Mouse (Mus musculus): ENCODE measurements around the gene Pgs1. TPM values are rescaled to one million over a fixed set of nuclear protein-coding genes. Genes with fewer than 3 reads are reported as not detected.

Gene Pgs1
- polyA plus RNA-seq, 1 experiment: 89.1 TPM

DNA sequence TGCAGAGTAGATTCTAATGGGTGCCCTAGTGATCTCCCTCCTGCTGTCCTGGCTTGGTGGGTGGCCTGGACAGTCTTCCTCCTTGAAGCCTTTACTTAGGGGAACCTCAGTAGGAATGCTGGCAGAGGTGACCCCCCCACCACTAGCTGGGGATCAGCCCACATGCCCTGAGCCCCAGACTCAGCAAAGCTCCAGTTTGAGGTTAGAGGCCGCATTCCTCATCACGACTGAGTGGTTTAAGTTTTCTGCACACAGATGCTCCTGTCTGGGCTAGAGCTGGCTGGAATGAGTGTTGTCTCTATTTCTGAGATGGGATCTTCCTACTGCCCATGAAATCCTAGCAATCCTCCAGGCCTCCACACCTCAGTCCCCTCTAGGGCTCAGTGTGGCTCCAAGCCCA, 38.0 kb downstream of the Pgs1 start:
- TF ChIP-seq CTCF (IDR thresholded peaks at IDR 0.05; ENCODE audit: borderline replicate concordance, control insufficient read depth, extremely low read depth, insufficient read depth, low read length, poor library complexity): no peak
- no peaks in the 10 kb centered on the region for H3K4me1 ChIP-seq (replicated peaks; ENCODE audit: control insufficient read depth, insufficient read depth, low read length)
- H3K36me3 ChIP-seq (ENCODE audit: control insufficient read depth, insufficient read depth, low read length): peaks cover 35% of the 10 kb centered on the region
- H3K4me3 ChIP-seq (ENCODE audit: control insufficient read depth, insufficient read depth, low read length): no peak overlapping the region
- no peaks in the 10 kb centered on the region for H3K27me3 ChIP-seq (ENCODE audit: control insufficient read depth, insufficient read depth, low read length)
- DNase-seq: no peak
- 95% methylated on average over 2 of the region's 2 CpGs for WGBS
- no peak overlapping the region for H3K27ac ChIP-seq (ENCODE audit: control insufficient read depth, insufficient read depth, low read length)

DNA sequence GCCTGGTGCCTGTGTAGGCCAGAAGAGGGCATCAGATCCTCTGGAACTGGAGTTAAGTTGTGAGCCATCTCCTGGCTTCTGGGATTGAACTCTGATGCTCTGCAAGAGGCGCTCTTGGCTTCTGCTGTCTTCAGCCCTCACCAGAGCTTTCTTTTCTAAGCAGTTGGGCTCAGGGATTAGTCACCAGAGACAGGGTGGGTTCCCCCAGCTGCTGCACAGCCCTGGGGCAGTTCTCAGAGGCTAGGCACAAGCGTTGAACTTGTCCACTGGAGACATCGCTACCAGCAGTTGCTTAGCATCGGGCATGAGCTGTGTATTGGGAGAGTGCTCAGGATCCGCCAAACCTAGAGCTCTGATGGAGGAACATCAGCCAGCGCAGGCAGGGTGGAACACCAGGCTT, 43.1 kb downstream of the Pgs1 start:
- no peak for TF ChIP-seq CTCF (IDR thresholded peaks at IDR 0.05; ENCODE audit: borderline replicate concordance, control insufficient read depth, extremely low read depth, insufficient read depth, low read length, poor library complexity)
- TF ChIP-seq POLR2A (IDR thresholded peaks at IDR 0.05; ENCODE audit: control insufficient read depth, extremely low read depth, insufficient read depth, low read length, poor library complexity): no peak
- DNase-seq: no peak
- Histone ChIP-seq H3K27ac (ENCODE audit: control insufficient read depth, insufficient read depth, low read length) (no peak overlapping the region), H3K4me3 (ENCODE audit: control insufficient read depth, insufficient read depth, low read length) (no peak overlapping the region), H3K36me3 (ENCODE audit: control insufficient read depth, insufficient read depth, low read length) (peaks cover 16% of the 10 kb centered on the region), H3K4me1 (replicated peaks; ENCODE audit: control insufficient read depth, insufficient read depth, low read length) (no peaks in the 10 kb centered on the region), H3K27me3 (ENCODE audit: control insufficient read depth, insufficient read depth, low read length) (no peaks in the 10 kb centered on the region)
- 98% methylated on average over 6 of the region's 6 CpGs for WGBS

DNA sequence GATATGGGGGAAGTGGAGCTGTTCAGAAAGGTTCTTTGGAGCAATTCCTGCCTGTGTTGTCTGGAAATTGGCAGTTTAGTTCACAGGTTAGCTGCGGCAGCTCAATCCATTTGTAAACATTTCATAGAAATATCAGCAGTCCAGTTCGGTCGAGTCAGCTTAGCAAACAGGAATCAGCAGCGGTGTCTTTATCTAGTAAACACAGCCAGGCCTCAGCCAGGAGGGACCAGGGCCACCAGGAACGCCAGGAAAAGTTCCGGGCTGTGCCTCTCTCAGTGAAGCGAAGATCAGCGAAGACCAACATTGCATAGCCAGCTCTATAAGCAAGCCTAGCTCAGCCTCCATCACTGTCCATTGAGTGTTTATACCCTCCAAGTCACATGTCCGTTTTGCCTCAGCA, 45.0 kb downstream of the Pgs1 start:
- 98% methylated on average over 9 of the region's 9 CpGs for WGBS
- no peak overlapping the region for H3K27ac ChIP-seq (ENCODE audit: control insufficient read depth, insufficient read depth, low read length)
- 0 out of 2 replicates have a peak, but pooled peaks cover 4% of the 10 kb centered on the region for H3K36me3 ChIP-seq (ENCODE audit: control insufficient read depth, insufficient read depth, low read length)
- TF ChIP-seq CTCF (IDR thresholded peaks at IDR 0.05; ENCODE audit: borderline replicate concordance, control insufficient read depth, extremely low read depth, insufficient read depth, low read length, poor library complexity): no peak
- no peak for TF ChIP-seq POLR2A (IDR thresholded peaks at IDR 0.05; ENCODE audit: control insufficient read depth, extremely low read depth, insufficient read depth, low read length, poor library complexity)
- no peaks in the 10 kb centered on the region; the same call in 1 of the 2 replicates for H3K4me1 ChIP-seq (replicated peaks; ENCODE audit: control insufficient read depth, insufficient read depth, low read length)
- no peak for DNase-seq
- H3K27me3 ChIP-seq (ENCODE audit: control insufficient read depth, insufficient read depth, low read length): no peaks in the 10 kb centered on the region
- H3K4me3 ChIP-seq (ENCODE audit: control insufficient read depth, insufficient read depth, low read length): no peak overlapping the region

DNA sequence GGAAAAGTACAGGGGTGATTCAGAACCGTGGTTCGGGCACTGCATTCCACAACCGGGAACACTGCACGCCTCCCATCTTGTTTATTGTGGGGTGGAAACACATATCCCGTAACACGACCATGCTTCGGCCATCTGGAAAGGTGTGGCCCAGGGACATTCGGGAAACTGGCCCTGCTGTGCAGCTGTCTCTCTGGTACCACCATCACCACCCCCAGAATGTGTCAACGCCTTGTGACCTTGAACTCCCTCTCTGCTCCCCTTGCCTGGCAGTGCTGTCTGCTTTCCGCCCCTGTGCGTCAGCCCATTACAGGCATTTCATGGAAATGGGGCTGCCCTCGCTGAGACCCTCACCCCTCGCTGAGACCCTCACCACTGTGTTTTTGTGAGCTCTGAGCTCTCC, 48.3 kb downstream of the Pgs1 start:
- Histone ChIP-seq H3K27ac (ENCODE audit: control insufficient read depth, insufficient read depth, low read length) (no peak overlapping the region), H3K4me1 (replicated peaks; ENCODE audit: control insufficient read depth, insufficient read depth, low read length) (no peaks in the 10 kb centered on the region; the same call in 1 of the 2 replicates), H3K27me3 (ENCODE audit: control insufficient read depth, insufficient read depth, low read length) (no peaks in the 10 kb centered on the region), H3K36me3 (ENCODE audit: control insufficient read depth, insufficient read depth, low read length) (no peaks in the 10 kb centered on the region), H3K4me3 (ENCODE audit: control insufficient read depth, insufficient read depth, low read length) (no peak overlapping the region)
- 91% methylated on average over 13 of the region's 13 CpGs for WGBS
- TF ChIP-seq CTCF (IDR thresholded peaks at IDR 0.05; ENCODE audit: borderline replicate concordance, control insufficient read depth, extremely low read depth, insufficient read depth, low read length, poor library complexity) (no peak), POLR2A (IDR thresholded peaks at IDR 0.05; ENCODE audit: control insufficient read depth, extremely low read depth, insufficient read depth, low read length, poor library complexity) (no peak)
- DNase-seq: no peak

GRCm38 (mm10) chr11:118035068-118035467, 49.0 kb downstream of the Pgs1 start:
- no peaks in the 10 kb centered on the region for H3K27me3 ChIP-seq (ENCODE audit: control insufficient read depth, insufficient read depth, low read length)
- DNase-seq: no peak
- H3K36me3 ChIP-seq (ENCODE audit: control insufficient read depth, insufficient read depth, low read length): no peaks in the 10 kb centered on the region
- H3K27ac ChIP-seq (ENCODE audit: control insufficient read depth, insufficient read depth, low read length): no peak overlapping the region
- TF ChIP-seq CTCF (IDR thresholded peaks at IDR 0.05; ENCODE audit: borderline replicate concordance, control insufficient read depth, extremely low read depth, insufficient read depth, low read length, poor library complexity): no peak
- H3K4me1 ChIP-seq (replicated peaks; ENCODE audit: control insufficient read depth, insufficient read depth, low read length): no peaks in the 10 kb centered on the region; the same call in 1 of the 2 replicates
- H3K4me3 ChIP-seq (ENCODE audit: control insufficient read depth, insufficient read depth, low read length): no peak overlapping the region
- 68% methylated on average over 9 of the region's 9 CpGs for WGBS

DNA sequence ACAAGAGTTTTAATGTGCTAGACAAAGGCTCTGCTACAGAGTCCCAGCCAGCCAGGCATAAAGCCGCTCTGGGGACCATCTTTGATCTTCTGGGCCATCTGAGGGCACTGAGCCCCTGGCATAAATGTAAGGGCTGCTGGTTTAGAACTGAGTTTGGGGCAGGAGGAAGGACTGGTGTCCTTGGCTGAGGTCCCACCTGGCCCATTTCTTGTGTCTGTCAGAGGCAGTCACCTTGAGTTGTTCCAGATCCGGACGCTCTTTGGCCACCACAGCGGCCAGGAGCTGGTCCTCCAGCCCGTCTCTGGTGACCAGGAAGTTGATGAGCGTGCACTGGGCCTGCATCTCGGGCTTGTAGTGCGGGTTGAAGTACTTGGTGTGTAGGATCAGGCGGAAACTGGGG, 56.7 kb downstream of the Pgs1 start:
- TF ChIP-seq CTCF (IDR thresholded peaks at IDR 0.05; ENCODE audit: borderline replicate concordance, control insufficient read depth, extremely low read depth, insufficient read depth, low read length, poor library complexity): no peak
- TF ChIP-seq POLR2A (IDR thresholded peaks at IDR 0.05; ENCODE audit: control insufficient read depth, extremely low read depth, insufficient read depth, low read length, poor library complexity): no peak
- 96% methylated on average over 9 of the region's 9 CpGs for WGBS
- H3K4me3 ChIP-seq (ENCODE audit: control insufficient read depth, insufficient read depth, low read length): no peak overlapping the region

GRCm38 (mm10) chr11:118043293-118043907, 57.3 kb downstream of the Pgs1 start:
- no peak for DNase-seq
- H3K27ac ChIP-seq (ENCODE audit: control insufficient read depth, insufficient read depth, low read length): no peak overlapping the region
- no peak overlapping the region for H3K4me3 ChIP-seq (ENCODE audit: control insufficient read depth, insufficient read depth, low read length)
- no peaks in the 10 kb centered on the region for H3K4me1 ChIP-seq (replicated peaks; ENCODE audit: control insufficient read depth, insufficient read depth, low read length)
- H3K27me3 ChIP-seq (ENCODE audit: control insufficient read depth, insufficient read depth, low read length): no peaks in the 10 kb centered on the region
- WGBS: 74% methylated on average over 14 of the region's 14 CpGs
- H3K36me3 ChIP-seq (ENCODE audit: control insufficient read depth, insufficient read depth, low read length): no peaks in the 10 kb centered on the region
- no peak for TF ChIP-seq CTCF (IDR thresholded peaks at IDR 0.05; ENCODE audit: borderline replicate concordance, control insufficient read depth, extremely low read depth, insufficient read depth, low read length, poor library complexity)
- TF ChIP-seq POLR2A (IDR thresholded peaks at IDR 0.05; ENCODE audit: control insufficient read depth, extremely low read depth, insufficient read depth, low read length, poor library complexity): no peak

More for the DNA sequence above, 56.7 kb downstream of the Pgs1 start:
- H3K4me1 ChIP-seq (replicated peaks; ENCODE audit: control insufficient read depth, insufficient read depth, low read length): no peaks in the 10 kb centered on the region
- no peaks in the 10 kb centered on the region for H3K36me3 ChIP-seq (ENCODE audit: control insufficient read depth, insufficient read depth, low read length)
- H3K27ac ChIP-seq (ENCODE audit: control insufficient read depth, insufficient read depth, low read length): no peak overlapping the region
- no peak for DNase-seq
- H3K27me3 ChIP-seq (ENCODE audit: control insufficient read depth, insufficient read depth, low read length): no peaks in the 10 kb centered on the region

Measured in thymus, adult 2 months (tissue).